Mouse (Mus musculus) lung, postnatal 0 days (tissue): ENCODE measurements at regions not wholly inside any gene's neighbourhood (a gene's known extent, or its start where the extent isn't known, plus 50 kb on each side); places are given as distances from the start of the nearest gene placed in this dataset.
A peak's percentile ranks its signal among the peaks of the same experiment; 100 is the strongest.

Source experiments
- ATAC-seq: fragments of 200-750 bp; cut with Nextera tagmentation; 2 replicates; pipeline ENCODE4 v1.8.0; 2017; ENCODE audit warnings: moderate library complexity
- DNase-seq: peaks from one replicate; pipeline ENCODE4 v3.0.0-alpha.2; 2016; ENCODE audit warnings: low spot score
- H3K27ac ChIP-seq: fragments of 300-500 bp; sonication (generic); 2 replicates; pipeline ENCODE4 v1.5.1; 2014; ENCODE audit warnings: antibody characterized with exemption, mild to moderate bottlenecking, low read length, mixed read lengths
- H3K27me3 ChIP-seq: fragments of 300-500 bp; sonication (generic); replicated peaks from 2 replicates; pipeline ENCODE4 v1.6.1; 2014; ENCODE audit warnings: low read length, mixed read lengths; ENCODE audit not compliant: insufficient read depth
- H3K36me3 ChIP-seq: fragments of 300-500 bp; sonication (generic); 2 replicates; pipeline ENCODE4 v1.6.1; 2014; ENCODE audit warnings: low read length, mixed read lengths; ENCODE audit not compliant: insufficient read depth
- H3K4me1 ChIP-seq: fragments of 300-500 bp; sonication (generic); 2 replicates; pipeline ENCODE4 v1.6.1; 2014; ENCODE audit warnings: antibody characterized with exemption, low read depth, low read length, mixed read lengths; ENCODE audit not compliant: insufficient read depth
- H3K4me2 ChIP-seq: fragments of 300-500 bp; sonication (generic); replicated peaks from 2 replicates; pipeline ENCODE4 v1.6.1; 2014; ENCODE audit warnings: low read depth, mild to moderate bottlenecking, low read length, moderate library complexity, mixed read lengths
- H3K4me3 ChIP-seq: fragments of 300-500 bp; sonication (generic); 2 replicates; pipeline ENCODE4 v1.5.1; 2014; ENCODE audit warnings: low read depth, low read length
- H3K9ac ChIP-seq: fragments of 300-500 bp; sonication (generic); replicated peaks from 2 replicates; pipeline ENCODE4 v1.6.1; 2014; ENCODE audit warnings: low read depth, mild to moderate bottlenecking
- H3K9me3 ChIP-seq: fragments of 300-500 bp; sonication (generic); 2 replicates; pipeline ENCODE4 v1.6.1; 2016; ENCODE audit warnings: low read length, mixed read lengths
- CTCF ChIP-seq: IDR thresholded peaks from 2 replicates; pipeline ENCODE4 v1.5.1; 2016; ENCODE audit warnings: antibody characterized with exemption, mild to moderate bottlenecking
- EP300 ChIP-seq: IDR thresholded peaks from 2 replicates; pipeline ENCODE4 v1.6.1; 2016; ENCODE audit warnings: antibody characterized with exemption, mild to moderate bottlenecking, control low read depth
- WGBS: fragments of 180-500 bp; shearing (Covaris S2); extraction: QIAGEN DNeasy Blood & Tissue Kit; methylation state at CpG from one replicate; pipeline ENCODE4 v1.1.7; 2014; 5-methylcytosine and 5-hydroxymethylcytosine counted together

DNA sequence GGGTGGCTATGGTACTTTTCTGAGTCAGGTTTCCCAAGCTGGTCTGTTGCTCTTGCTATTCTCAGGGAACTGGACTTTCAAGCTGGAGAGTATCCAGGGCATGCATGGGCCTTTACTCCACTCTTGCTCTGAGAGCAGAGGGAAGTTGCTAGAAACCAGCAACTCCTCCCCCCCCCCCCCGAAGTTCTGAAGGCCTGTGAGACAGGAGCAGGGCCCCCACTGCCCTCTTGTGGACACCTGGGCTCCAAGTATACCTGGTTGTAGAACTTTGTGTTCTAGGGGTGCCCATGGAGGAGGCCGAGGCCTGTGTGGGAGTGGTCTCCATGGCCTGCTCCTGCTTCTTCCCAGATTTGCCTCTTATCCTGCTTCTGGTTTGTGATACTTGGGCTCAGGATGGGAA is 71.5 kb downstream of the Tmem121 start:
- H3K9me3 ChIP-seq, result no peaks in the 10 kb centered on the region
- ATAC-seq, result no peak
- WGBS, result 46% methylated on average over 2 of the region's 2 CpGs
- no peaks in the 10 kb centered on the region for H3K27me3 ChIP-seq
- no peak overlapping the region for H3K27ac ChIP-seq
- H3K36me3 ChIP-seq, result no peaks in the 10 kb centered on the region
- no peak overlapping the region for H3K9ac ChIP-seq
- H3K4me3 ChIP-seq, result no peak overlapping the region
- no peak overlapping the region for H3K4me2 ChIP-seq
- H3K4me1 ChIP-seq, result no peaks in the 10 kb centered on the region
- no peak for DNase-seq
- TF ChIP-seq CTCF (no peak), EP300 (no peak)

DNA sequence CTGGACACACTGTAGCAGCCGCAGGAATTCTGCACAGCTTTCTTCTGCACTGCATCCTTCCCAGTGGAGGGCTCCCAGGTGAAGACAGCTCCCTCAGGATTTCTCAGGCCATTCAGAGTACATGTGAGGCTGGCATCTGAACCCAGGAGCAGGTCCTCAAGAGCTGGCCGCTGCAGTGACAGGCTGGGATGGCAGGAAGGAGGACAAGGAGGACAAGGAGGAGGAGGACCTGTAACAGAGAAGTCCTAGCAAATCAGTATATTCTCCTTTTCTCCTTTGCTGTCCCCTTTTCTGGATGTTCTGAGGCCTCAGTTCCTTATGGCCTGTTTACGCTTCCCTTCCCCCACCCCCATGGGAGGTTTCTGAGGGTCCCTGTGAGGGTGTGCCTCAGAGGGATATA is 73.7 kb downstream of the Tmem121 start:
- no peak for DNase-seq

DNA sequence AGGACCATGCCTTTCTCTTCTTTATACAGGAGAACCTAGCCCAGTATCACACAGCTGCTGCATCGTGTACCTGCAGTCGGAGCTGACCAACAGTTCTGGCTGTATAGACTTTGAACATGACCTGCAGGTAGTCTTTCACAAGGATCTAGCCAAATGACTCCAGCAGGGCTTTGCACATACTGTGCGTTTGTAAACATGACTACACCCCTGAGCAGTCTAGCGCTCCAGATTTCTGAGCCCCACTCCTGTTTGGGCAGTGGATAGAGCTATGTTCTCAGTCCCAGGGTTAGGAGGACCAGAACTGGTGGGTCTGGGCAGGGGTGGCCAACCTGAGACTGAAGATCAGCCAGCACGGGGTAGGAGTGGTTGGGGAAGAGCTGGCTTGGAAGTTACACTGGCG is 74.6 kb downstream of the Tmem121 start:
- no peak overlapping the region for H3K27ac ChIP-seq
- no peak for ATAC-seq
- H3K9me3 ChIP-seq, result no peaks in the 10 kb centered on the region
- WGBS, result 77% methylated on average over 6 of the region's 6 CpGs
- no peak for DNase-seq
- H3K4me2 ChIP-seq, result no peak overlapping the region
- no peaks in the 10 kb centered on the region for H3K36me3 ChIP-seq
- H3K27me3 ChIP-seq, result no peaks in the 10 kb centered on the region
- no peak overlapping the region for H3K9ac ChIP-seq
- no peak for TF ChIP-seq EP300
- TF ChIP-seq CTCF, result no peak
- no peaks in the 10 kb centered on the region for H3K4me1 ChIP-seq
- no peak overlapping the region for H3K4me3 ChIP-seq

More for the DNA sequence above, 73.7 kb downstream of the Tmem121 start:
- Histone ChIP-seq H3K9ac (no peak overlapping the region), H3K27me3 (no peaks in the 10 kb centered on the region), H3K4me2 (no peak overlapping the region), H3K4me1 (no peaks in the 10 kb centered on the region), H3K9me3 (no peaks in the 10 kb centered on the region), H3K27ac (no peak overlapping the region), H3K36me3 (no peaks in the 10 kb centered on the region), H3K4me3 (no peak overlapping the region)
- TF ChIP-seq CTCF (no peak), EP300 (no peak)
- WGBS, result 70% methylated on average over 3 of the region's 3 CpGs
- no peak for ATAC-seq

DNA sequence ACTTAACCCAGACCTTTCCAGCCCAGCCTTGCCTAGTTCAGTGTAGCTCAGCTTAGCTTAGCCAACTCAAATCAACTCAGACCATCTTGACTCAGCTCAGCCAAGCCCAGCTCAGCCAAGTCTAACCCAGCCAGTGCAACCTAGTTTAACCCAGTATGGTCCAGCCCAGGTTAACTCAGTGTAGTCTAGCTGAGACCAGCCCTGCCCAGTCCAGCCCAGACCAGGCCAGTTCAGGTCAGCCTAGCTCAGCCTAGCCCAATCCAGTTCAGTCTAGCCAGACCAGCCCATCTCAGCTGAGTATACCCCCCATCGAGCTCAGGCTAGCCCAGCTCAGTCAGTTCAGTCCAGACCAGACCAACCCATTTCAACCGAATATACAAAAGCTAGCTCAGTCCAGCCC is 90.2 kb downstream of the Tmem121 start:
- Histone ChIP-seq H3K4me3 (no peak overlapping the region), H3K4me1 (no peaks in the 10 kb centered on the region), H3K27ac (no peak overlapping the region), H3K36me3 (no peaks in the 10 kb centered on the region), H3K9me3 (no peaks in the 10 kb centered on the region), H3K4me2 (no peak overlapping the region), H3K27me3 (no peaks in the 10 kb centered on the region), H3K9ac (no peak overlapping the region)
- ATAC-seq, result peak; percentile 5; the same call in 1 of the 2 replicates
- TF ChIP-seq EP300 (no peak), CTCF (no peak)
- 70% methylated on average over 2 of the region's 2 CpGs for WGBS
- no peak for DNase-seq

GRCm38 (mm10) chr12:113276355-113276942 is 90.7 kb downstream of the Tmem121 start:
- no peaks in the 10 kb centered on the region for H3K27me3 ChIP-seq
- TF ChIP-seq CTCF (no peak), EP300 (no peak)
- no peaks in the 10 kb centered on the region for H3K9me3 ChIP-seq
- ATAC-seq, result peak; percentile 37
- no peak overlapping the region for H3K4me2 ChIP-seq
- 93% methylated on average over 1 of the region's 1 CpGs for WGBS
- H3K4me3 ChIP-seq, result no peak overlapping the region
- no peaks in the 10 kb centered on the region for H3K4me1 ChIP-seq
- DNase-seq, result no peak
- H3K36me3 ChIP-seq, result no peaks in the 10 kb centered on the region
- no peak overlapping the region for H3K9ac ChIP-seq
- no peak overlapping the region for H3K27ac ChIP-seq

GRCm38 (mm10) chr12:113277741-113278140 is 92.0 kb downstream of the Tmem121 start:
- Histone ChIP-seq H3K9me3 (no peaks in the 10 kb centered on the region), H3K4me1 (no peaks in the 10 kb centered on the region), H3K9ac (no peak overlapping the region), H3K36me3 (no peaks in the 10 kb centered on the region), H3K4me2 (no peak overlapping the region), H3K27ac (no peak overlapping the region), H3K4me3 (no peak overlapping the region), H3K27me3 (no peaks in the 10 kb centered on the region)
- ATAC-seq, result no peak
- no peak for DNase-seq
- no peak for TF ChIP-seq EP300
- TF ChIP-seq CTCF, result no peak
- 76% methylated on average over 5 of the region's 5 CpGs for WGBS
